Mouse (Mus musculus): ENCODE results near the gene Fabp2. TPM values are rescaled to one million over a fixed set of nuclear protein-coding genes. Genes with fewer than 3 reads are reported as not detected.

Gene Fabp2
- total RNA-seq (2015) (not detected in 2 replicates), total RNA-seq (2017) (not detected in 2 replicates)

GRCm38 (mm10) chr3:122894772-122895171 is at the start of gene Fabp2:
Fabp2 (plus strand) TSS chr3:122895072.
- ATAC-seq (replicated peaks; ENCODE audit: poor library complexity), result no peak

- no peak for ATAC-seq (replicated peaks; ENCODE audit: poor library complexity)
Measured at GRCm38 (mm10) chr3:122848410-122849034, 46.4 kb upstream of the Fabp2 start.

GRCm38 (mm10) chr3:122855149-122855548 is 39.7 kb upstream of the Fabp2 start:
- no peak for ATAC-seq (replicated peaks; ENCODE audit: poor library complexity)

GRCm38 (mm10) chr3:122859829-122860228 is 35.0 kb upstream of the Fabp2 start:
- ATAC-seq (replicated peaks; ENCODE audit: poor library complexity), result no peak

- no peak for ATAC-seq (replicated peaks; ENCODE audit: poor library complexity)
Measured at GRCm38 (mm10) chr3:122860573-122861498, 34.0 kb upstream of the Fabp2 start.

- ATAC-seq (replicated peaks; ENCODE audit: poor library complexity), result no peak
Measured at GRCm38 (mm10) chr3:122865092-122865491, 29.8 kb upstream of the Fabp2 start.

- ATAC-seq (replicated peaks; ENCODE audit: poor library complexity), result no peak
Measured at GRCm38 (mm10) chr3:122868270-122868669, 26.6 kb upstream of the Fabp2 start.

DNA sequence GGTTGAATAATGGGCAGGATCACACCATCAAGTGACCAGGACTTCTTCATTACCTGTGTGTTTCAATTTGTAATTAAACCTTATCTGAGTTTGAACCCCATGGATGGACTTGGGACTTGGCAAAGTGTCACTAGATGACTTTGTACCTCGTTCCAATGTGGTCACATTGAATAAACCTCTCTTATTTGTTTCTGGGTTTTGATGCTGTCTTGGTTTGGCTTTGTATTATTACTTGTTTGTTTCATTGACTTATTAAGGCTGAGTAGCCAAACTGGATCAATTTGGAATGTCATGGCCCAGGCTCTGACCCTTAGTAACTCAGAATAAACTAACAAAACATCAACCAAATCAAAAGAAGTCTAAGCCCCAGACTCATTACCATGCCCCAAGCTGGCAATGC is 23.3 kb upstream of the Fabp2 start:
- ATAC-seq (replicated peaks; ENCODE audit: poor library complexity), result no peak

GRCm38 (mm10) chr3:122876870-122877269 is 18.0 kb upstream of the Fabp2 start:
- no peak for ATAC-seq (replicated peaks; ENCODE audit: poor library complexity)

DNA sequence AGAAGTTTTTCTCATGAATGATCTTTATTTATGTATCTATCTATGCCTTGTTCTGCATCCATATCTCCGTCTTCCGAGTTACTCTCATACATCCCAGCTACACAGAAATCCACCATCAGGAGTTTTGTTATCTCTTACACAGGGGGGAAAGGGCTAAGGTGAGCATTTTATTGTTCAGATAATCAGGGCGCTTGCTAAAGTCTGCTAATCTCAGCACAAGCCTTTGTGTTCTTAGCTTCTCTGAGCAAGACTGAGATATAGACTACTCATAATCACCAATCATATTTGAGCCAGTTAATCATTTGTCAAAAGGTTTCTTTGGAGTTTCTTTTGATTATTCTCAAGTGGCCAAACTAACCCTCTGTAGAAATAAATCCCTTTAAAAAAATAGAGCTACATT is 17.3 kb upstream of the Fabp2 start:
- ATAC-seq (replicated peaks; ENCODE audit: poor library complexity), result no peak

DNA sequence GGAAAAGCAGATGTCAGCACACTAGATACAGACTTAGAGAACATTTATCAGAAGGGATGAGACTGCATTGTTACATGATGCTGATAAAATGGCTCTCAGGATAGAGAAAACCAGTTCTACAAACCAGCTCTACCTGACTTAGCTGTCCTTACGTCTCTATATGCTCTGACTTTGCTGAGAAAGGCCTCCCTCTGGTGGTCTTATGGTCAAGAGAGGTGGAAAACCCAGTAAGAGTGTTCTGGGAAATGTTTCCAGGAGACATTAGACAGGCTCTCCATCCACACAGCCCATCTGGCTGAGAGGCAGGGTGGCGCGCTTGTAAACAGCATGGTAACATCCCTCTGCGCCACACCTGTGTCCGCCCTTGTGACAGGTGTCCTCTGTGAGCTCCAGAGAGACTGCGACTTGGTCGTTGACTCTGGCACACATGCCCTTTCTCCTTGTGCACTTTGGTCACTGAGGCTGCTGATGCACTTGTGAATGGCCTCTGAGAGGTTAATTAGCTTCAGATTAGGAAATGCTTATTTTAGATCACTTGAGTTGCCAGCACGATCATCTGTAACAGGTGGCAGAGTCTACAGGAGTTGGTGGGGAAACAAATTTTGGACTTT is 16.1 kb upstream of the Fabp2 start:
- no peak for ATAC-seq (replicated peaks; ENCODE audit: poor library complexity)

DNA sequence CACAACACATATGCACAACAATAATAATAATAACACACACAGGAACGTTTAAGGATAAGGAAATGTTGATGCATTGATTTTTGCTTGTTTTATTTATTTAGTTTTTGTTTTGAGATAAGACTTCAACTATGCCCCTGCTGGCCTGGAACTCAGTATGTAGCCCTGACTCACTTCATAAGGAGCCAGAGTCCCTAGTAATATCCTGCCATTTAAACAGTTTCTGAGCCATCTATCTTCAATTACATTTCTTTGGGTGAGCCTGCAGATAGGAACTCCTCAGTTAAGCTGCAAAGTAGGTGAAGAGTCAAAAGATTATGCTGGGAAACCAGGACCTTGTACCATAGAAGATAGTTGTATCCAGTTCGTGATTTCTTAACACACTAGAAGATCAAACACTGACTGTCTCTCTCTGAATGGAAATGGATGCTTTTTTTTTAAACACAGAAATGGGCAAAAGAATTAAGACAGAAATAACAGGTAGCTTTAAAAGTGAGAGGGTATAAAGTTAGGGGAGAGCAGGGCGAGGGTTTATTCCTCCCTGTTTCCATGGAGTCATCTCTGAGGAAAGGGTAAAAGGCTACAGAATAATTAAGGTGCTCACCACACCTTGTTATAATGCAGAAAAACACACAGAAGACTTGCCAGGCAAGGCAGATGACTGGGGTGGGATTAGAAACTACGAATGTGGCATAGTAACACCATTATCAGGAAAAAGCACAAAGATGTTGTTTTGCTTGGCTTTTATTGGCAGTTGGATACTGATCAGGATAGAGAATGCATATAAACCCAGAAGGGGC is 7.2 kb upstream of the Fabp2 start:
- no peak for ATAC-seq (replicated peaks; ENCODE audit: poor library complexity)

DNA sequence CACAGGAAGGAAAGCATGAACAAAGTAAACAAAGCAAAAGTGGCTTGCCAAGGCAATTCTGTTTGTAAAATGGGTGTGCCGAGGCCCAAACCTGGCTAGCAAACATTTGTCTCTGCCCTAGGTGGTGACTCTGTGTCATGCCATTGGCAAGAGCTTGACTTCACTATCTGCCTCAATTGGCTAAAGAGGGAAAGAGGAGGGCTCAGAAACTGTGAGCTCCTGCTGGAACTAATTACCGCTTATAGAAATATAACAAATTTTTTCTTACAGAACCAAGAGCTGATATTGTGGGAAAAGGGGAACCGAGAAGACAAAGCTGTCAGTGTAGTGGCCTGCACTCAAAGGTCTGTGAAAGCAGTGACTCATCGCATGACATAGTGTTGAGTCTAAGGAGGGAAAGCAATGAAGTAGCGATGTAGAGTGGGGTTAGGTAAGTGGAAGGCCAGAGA is 6.5 kb upstream of the Fabp2 start:
- ATAC-seq (replicated peaks; ENCODE audit: poor library complexity), result peak; percentile 79

DNA sequence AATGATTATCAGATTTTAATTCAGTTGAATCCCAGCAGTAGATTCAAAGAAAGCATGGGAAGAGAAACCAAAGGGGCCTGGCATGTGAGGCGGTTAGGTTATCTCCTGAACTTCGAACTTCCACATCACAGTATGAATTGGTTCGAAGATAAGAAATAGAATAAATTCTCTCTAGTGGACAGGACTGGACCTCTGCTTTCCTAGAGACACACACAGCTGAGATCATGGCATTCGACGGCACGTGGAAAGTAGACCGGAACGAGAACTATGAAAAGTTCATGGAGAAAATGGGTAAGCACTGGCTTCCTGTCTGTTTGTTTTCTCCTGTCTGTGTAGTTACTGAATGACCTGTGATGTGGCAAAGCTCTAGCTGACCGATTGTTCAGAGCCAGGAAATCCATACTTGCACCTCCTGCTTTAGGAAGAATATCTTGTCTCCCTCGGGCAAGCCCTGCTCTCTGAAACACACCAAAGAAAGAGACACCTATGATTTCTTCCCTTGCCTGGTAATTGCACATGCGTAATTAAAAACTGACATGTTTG is 388 bp downstream of the Fabp2 start:
- no peak for ATAC-seq (replicated peaks; ENCODE audit: poor library complexity)

- no peak for ATAC-seq (replicated peaks; ENCODE audit: poor library complexity)
Measured at GRCm38 (mm10) chr3:122898254-122898653, 3.4 kb downstream of the Fabp2 start.

DNA sequence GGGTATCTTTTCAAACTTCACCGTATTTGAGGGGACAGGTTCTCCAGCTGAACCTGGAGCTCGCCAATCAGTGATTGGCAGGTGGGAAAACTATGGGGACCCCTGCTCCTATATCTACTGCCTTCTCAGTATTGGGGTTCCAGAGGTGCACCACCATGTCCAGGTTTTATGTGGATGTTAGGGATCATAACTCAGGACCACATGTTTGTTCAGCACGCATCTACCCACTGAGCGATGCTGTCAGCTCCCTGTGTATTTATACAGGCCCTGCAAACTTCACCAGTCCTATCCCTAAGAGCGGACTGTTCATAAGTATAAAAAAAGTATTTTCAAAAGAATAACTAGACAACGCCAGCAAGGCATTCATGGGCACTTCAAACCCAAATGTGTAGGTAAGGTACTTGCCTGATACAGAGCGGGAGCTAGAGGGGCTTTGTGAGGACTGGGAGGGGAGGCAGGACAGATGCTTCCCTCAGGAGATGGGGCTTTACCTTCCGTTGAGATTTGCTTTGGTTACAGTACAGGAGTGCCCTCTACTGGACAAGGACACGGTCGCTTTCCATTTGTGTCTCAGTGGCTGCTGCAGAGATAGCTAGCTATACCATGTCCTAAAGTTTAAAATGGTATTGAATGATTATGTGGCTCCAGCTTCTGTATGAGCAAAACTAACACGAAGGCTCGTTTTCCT is 9.0 kb downstream of the Fabp2 start:
- peak; percentile 96 for ATAC-seq (replicated peaks; ENCODE audit: poor library complexity)

GRCm38 (mm10) chr3:122907841-122908240 is 13.0 kb downstream of the Fabp2 start:
- ATAC-seq (replicated peaks; ENCODE audit: poor library complexity), result no peak

- ATAC-seq (replicated peaks; ENCODE audit: poor library complexity), result 0 out of 2 replicates have a peak, but pooled peaks have one; percentile 21
Measured at GRCm38 (mm10) chr3:122915493-122915892, 20.6 kb downstream of the Fabp2 start.

DNA sequence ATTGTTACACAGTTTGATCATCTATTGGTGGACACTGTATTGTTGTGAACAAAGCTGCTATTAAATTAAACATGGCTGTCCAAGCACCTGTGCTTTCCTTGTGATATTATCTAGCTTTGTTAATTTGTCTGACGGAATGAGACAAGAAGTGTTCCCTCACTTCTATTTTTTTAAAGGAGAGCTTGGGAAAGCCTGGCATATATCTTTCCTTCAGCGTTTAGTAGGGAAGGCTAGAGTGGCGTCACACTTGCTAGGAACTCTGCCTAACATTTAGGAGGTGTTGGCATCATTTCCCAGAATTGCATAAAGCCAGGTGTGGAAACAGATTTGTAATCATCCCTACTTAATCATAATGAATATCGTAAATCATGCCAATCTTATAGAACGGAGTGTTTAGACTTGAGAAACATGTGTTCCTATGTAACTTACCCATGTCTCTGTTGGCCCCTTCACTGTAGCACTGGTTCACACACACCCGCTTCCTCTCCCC is 21.4 kb downstream of the Fabp2 start:
- ATAC-seq (replicated peaks; ENCODE audit: poor library complexity), result no peak

- ATAC-seq (replicated peaks; ENCODE audit: poor library complexity), result peak; percentile 16; the same call in 1 of the 2 replicates
Measured at GRCm38 (mm10) chr3:122918672-122919071, 23.8 kb downstream of the Fabp2 start.
